Comparison of ENCODE assay signal across 11 mouse cellular contexts in the genomic region with DNA sequence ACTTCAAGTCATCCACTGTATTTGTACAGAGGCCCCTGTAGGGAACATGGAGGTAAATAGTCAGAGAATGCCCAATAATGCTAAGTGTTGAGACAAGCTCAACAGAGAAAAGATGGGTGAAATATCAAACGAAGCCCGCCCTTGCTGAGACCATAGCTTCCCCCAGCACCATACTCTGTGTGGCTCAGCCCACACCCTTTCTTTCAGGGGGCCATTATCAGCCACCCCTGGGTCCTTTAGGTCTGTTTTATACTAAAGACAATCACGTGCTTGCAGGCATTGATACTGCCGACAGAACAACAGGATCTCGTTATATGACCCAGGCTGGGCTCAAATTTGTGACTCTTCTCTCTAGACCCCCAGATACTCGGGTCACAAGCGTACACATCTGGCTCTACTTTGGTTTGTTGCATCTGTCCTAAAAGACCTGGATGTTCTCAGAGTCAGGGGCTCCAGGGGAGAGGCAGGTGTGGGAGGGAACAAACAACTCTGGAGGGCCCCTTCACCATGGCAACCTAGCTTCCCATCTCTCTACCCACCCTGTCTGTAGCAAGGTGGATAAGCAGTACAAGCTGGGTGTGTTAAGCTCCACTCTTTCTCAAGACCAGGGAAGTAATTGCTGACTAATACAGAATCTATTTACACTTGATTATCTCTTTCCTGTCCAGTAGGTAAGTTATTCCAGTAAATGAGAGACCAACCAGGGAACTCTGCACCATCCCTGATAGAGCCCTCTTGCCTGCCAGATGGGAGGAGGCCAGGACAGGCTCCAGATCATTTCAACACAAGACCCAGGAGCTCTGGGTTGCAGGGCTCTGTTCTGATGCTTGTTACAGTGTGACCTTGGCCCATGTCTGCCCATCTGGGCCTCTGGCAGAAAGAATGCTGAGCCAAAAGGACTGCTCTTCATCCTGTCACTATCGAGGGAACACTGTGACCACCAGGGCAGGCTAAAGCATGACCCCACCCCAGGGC. TPM values are rescaled to one million over a fixed set of nuclear protein-coding genes. Genes with fewer than 3 reads are reported as not detected.
DNase-seq lines count a peak whose midpoint lies in the region; ATAC-seq and TF ChIP-seq lines count a peak whose summit lies in the region.
"Had no signal": no experiment of that assay in that cellular context is flagged by ENCODE, and none has a peak within 500 bp of the region (broad histone marks: within the 10 kb centered on the region; RNA-seq: fewer than 3 reads in every experiment).

No protein-coding gene starts in this region.

- no peak for ATAC-seq in lung, embryonic 14.5 days (ENCODE audit: insufficient read depth)
- ATAC-seq in heart, postnatal 0 days (ENCODE audit: insufficient read depth, low read depth): peak; percentile 89
- peak; percentile 80 for ATAC-seq in liver, postnatal 0 days
- ATAC-seq in inflammation-experienced regulatory T-cells, adult 6 months: no peak
- ATAC-seq in megakaryocyte, adult 5-6 weeks (ENCODE audit: poor library complexity, severe bottlenecking): no peak

- 68% methylated on average over 8 of the region's 8 CpGs for WGBS in lung, embryonic 14.5 days
- 55% methylated on average over 8 of the region's 8 CpGs for WGBS in heart, postnatal 0 days
- WGBS in liver, postnatal 0 days (ENCODE audit: insufficient replicate concordance): 67% methylated on average over 8 of the region's 8 CpGs

- H3K27me3 ChIP-seq in lung, embryonic 14.5 days (ENCODE audit: insufficient read depth, low read length): no peaks in the 10 kb centered on the region
- no peaks in the 10 kb centered on the region for H3K27me3 ChIP-seq in heart, postnatal 0 days (ENCODE audit: control insufficient read depth, insufficient read depth, low read length)
- no peaks in the 10 kb centered on the region for H3K27me3 ChIP-seq in liver, postnatal 0 days (ENCODE audit: insufficient read depth, low read length)

- DNase-seq in lung, embryonic 14.5 days: no peak
- no peak for DNase-seq in lung, postnatal 10 days
- peak; percentile 80 for DNase-seq in heart, postnatal 0 days (ENCODE audit: low spot score)
- no peak for DNase-seq in liver, postnatal 0 days
- DNase-seq in urinary bladder, postnatal 25 days (ENCODE audit: low spot score): no peak

- H3K9ac ChIP-seq in lung, embryonic 14.5 days: peak overlapping the region; percentile 22; the same call in 1 of the 2 replicates
- no peak overlapping the region; the same call in 1 of the 2 replicates for H3K9ac ChIP-seq in heart, postnatal 0 days (replicated peaks; ENCODE audit: low read depth, low read length)
- H3K9ac ChIP-seq in liver, postnatal 0 days (replicated peaks): no peak overlapping the region
- H3K9ac ChIP-seq: hindbrain, embryonic 12.5 days; neural tube, embryonic 12.5 days had no signal

- H3K4me3 ChIP-seq in lung, embryonic 14.5 days (ENCODE audit: low read depth, low read length): no peak overlapping the region
- no peak overlapping the region for H3K4me3 ChIP-seq in brown adipose tissue, adult 24 weeks (ENCODE audit: insufficient read depth, low read depth, low read length)
- no peak overlapping the region for H3K4me3 ChIP-seq in heart, postnatal 0 days (ENCODE audit: low read depth, low read length)
- H3K4me3 ChIP-seq in liver, postnatal 0 days (ENCODE audit: low read depth, low read length): no peak overlapping the region
- H3K4me3 ChIP-seq: hindbrain, embryonic 12.5 days; neural tube, embryonic 12.5 days had no signal

- peaks cover 41% of the 10 kb centered on the region for H3K4me1 ChIP-seq in lung, embryonic 14.5 days (ENCODE audit: insufficient read depth)
- H3K4me1 ChIP-seq in brown adipose tissue, adult 24 weeks (ENCODE audit: control insufficient read depth, insufficient read depth, insufficient read length, low read length): peaks cover 16% of the 10 kb centered on the region
- H3K4me1 ChIP-seq in heart, postnatal 0 days (ENCODE audit: control insufficient read depth, insufficient read depth): peaks cover 64% of the 10 kb centered on the region
- H3K4me1 ChIP-seq in liver, postnatal 0 days (ENCODE audit: insufficient read depth): peaks cover 36% of the 10 kb centered on the region

- H3K27ac ChIP-seq in lung, embryonic 14.5 days (ENCODE audit: low read depth): peak overlapping the region; percentile 44; the same call in 1 of the 2 replicates
- H3K27ac ChIP-seq in brown adipose tissue, adult 24 weeks (replicated peaks; ENCODE audit: low read depth, low read length): peak overlapping the region; percentile 35
- H3K27ac ChIP-seq in heart, postnatal 0 days (ENCODE audit: low read depth): peak overlapping the region; percentile 91
- H3K27ac ChIP-seq in liver, postnatal 0 days (ENCODE audit: low read depth): peak overlapping the region; percentile 44; the same call in 1 of the 2 replicates
- H3K27ac ChIP-seq: hindbrain, embryonic 12.5 days; neural tube, embryonic 12.5 days had no signal

- H3K4me2 ChIP-seq in lung, embryonic 14.5 days: no peak overlapping the region
- no peak overlapping the region for H3K4me2 ChIP-seq in heart, postnatal 0 days (ENCODE audit: low read depth, low read length)
- H3K4me2 ChIP-seq in liver, postnatal 0 days (ENCODE audit: low read depth, low read length): no peak overlapping the region
- H3K4me2 ChIP-seq: hindbrain, embryonic 12.5 days; neural tube, embryonic 12.5 days had no signal

- H3K9me3 ChIP-seq in lung, embryonic 14.5 days (ENCODE audit: low read depth, low read length): no peaks in the 10 kb centered on the region
- H3K9me3 ChIP-seq in heart, postnatal 0 days (replicated peaks; ENCODE audit: control insufficient read depth, low read length): no peaks in the 10 kb centered on the region
- H3K9me3 ChIP-seq in liver, postnatal 0 days (ENCODE audit: low read length): no peaks in the 10 kb centered on the region
- H3K9me3 ChIP-seq: G1E; hindbrain, embryonic 12.5 days; neural tube, embryonic 12.5 days had no signal

- no peak for TF ChIP-seq CTCF in lung, embryonic 14.5 days (IDR thresholded peaks at IDR 0.05; ENCODE audit: low read depth)
- peak; percentile 38 for TF ChIP-seq CTCF in heart, postnatal 0 days (IDR thresholded peaks at IDR 0.05; ENCODE audit: low read depth)
- no peak for TF ChIP-seq CTCF in liver, postnatal 0 days (IDR thresholded peaks at IDR 0.05; ENCODE audit: low read depth)

- no peaks in the 10 kb centered on the region for H3K36me3 ChIP-seq in lung, embryonic 14.5 days (ENCODE audit: insufficient read depth)
- 0 out of 2 replicates have a peak, but pooled peaks cover 5% of the 10 kb centered on the region for H3K36me3 ChIP-seq in heart, postnatal 0 days (replicated peaks; ENCODE audit: control insufficient read depth, insufficient read depth, low read length)
- H3K36me3 ChIP-seq in liver, postnatal 0 days (replicated peaks; ENCODE audit: insufficient read depth, low read length): 0 out of 2 replicates have a peak, but pooled peaks cover 4% of the 10 kb centered on the region
- H3K36me3 ChIP-seq: G1E; hindbrain, embryonic 12.5 days; neural tube, embryonic 12.5 days had no signal

- peak; percentile 63; the same call in 1 of the 2 replicates for TF ChIP-seq EP300 in heart, postnatal 0 days (IDR thresholded peaks at IDR 0.05; ENCODE audit: low read depth)
- no peak for TF ChIP-seq EP300 in liver, postnatal 0 days (IDR thresholded peaks at IDR 0.05; ENCODE audit: low read depth)

RNA-seq across cellular contexts. Expression of a gene that starts 48.7 kb away (rescaled TPM):
- polyA plus RNA-seq in lung, embryonic 14.5 days (2014; fragmentation: Nextera tagmentation; extraction: Ambion mirVana): 10.6 TPM in 2 replicates
- polyA plus RNA-seq in brown adipose tissue, adult 24 weeks (2012; ENCODE audit: insufficient read depth, insufficient read length, missing spikeins): 17.1 and 23.1 TPM in 2 replicates
- total RNA-seq in heart, postnatal 0 days (2014; rRNA removed; ENCODE audit: low replicate concordance): 54.8 and 79.6 TPM in 2 replicates
- 6.5 and 7.4 TPM in 2 replicates for polyA plus RNA-seq in heart, postnatal 0 days (2015; fragmentation: Nextera tagmentation; extraction: Ambion mirVana)
- polyA plus RNA-seq in liver, postnatal 0 days (2015; fragmentation: Nextera tagmentation; extraction: Ambion mirVana): 2.5 and 3.2 TPM in 2 replicates
- under 1 TPM in 1 of 3 experiments, not detected in 2; 0.23 TPM for polyA plus RNA-seq in inflammation-experienced regulatory T-cells, adult 6 months (2017; shearing (Covaris generic))
- 3.7 and 3.9 TPM in 2 replicates for total RNA-seq in megakaryocyte, adult 5-6 weeks (2015)
- 1.8 and 3.3 TPM in 2 replicates for total RNA-seq in megakaryocyte, adult 5-6 weeks (2017)
- total RNA-seq: G1E had no signal
- polyA plus RNA-seq: G1E had no signal

Comparison
In these comparisons a context has a peak if more than half of its experiments do, and no peak if none do; other contexts are left out.
1. ATAC-seq: peak in heart, postnatal 0 days (single experiment) and liver, postnatal 0 days (single experiment); none in lung, embryonic 14.5 days (single experiment), inflammation-experienced regulatory T-cells, adult 6 months (single experiment) and megakaryocyte, adult 5-6 weeks (single experiment).
2. H3K27ac ChIP-seq: peak in every context shown above with its lines; median percentile 91 in heart, postnatal 0 days; 44 in lung, embryonic 14.5 days; 44 in liver, postnatal 0 days; 35 in brown adipose tissue, adult 24 weeks.